In genomic region chr10:111505406-111505805, GRCm38 (mm10) we compare ENCODE assay signal across 8 mouse cellular contexts. TPM values are rescaled to one million over a fixed set of nuclear protein-coding genes. Genes with fewer than 3 reads are reported as not detected.
DNase-seq lines count a peak whose midpoint lies in the region; ATAC-seq and TF ChIP-seq lines count a peak whose summit lies in the region.

No protein-coding gene starts in this region.

- TF ChIP-seq EP300 in stomach, postnatal 0 days (optimal IDR thresholded peaks at IDR 0.05) = no peak

- peak overlapping the region; percentile 98 for H3K4me3 ChIP-seq in megakaryocyte, embryonic 14.5 days (replicated peaks)
- H3K4me3 ChIP-seq in limb, embryonic 10.5 days = peak overlapping the region; percentile 94; the same call in 1 of the 2 replicates
- H3K4me3 ChIP-seq in stomach, postnatal 0 days (ENCODE audit: low read depth, low read length) = peak overlapping the region; percentile 85; the same call in 1 of the 2 replicates

- no peak for ATAC-seq in cerebellum, adult (ENCODE audit: insufficient number of reproducible peaks, low FRiP score, low TSS enrichment)
- no peak for ATAC-seq in megakaryocyte, adult 5-6 weeks (ENCODE audit: poor library complexity, severe bottlenecking)
- no peak for ATAC-seq in stomach, postnatal 0 days (ENCODE audit: low FRiP score, low TSS enrichment)

- H3K4me2 ChIP-seq in stomach, postnatal 0 days (replicated peaks; ENCODE audit: low read depth) = peak overlapping the region; percentile 89

- peaks cover 63% of the 10 kb centered on the region for H3K4me1 ChIP-seq in megakaryocyte, embryonic 14.5 days
- H3K4me1 ChIP-seq in limb, embryonic 10.5 days = peaks cover 58% of the 10 kb centered on the region
- 0 out of 2 replicates have a peak, but pooled peaks cover 3% of the 10 kb centered on the region for H3K4me1 ChIP-seq in stomach, postnatal 0 days (replicated peaks; ENCODE audit: control insufficient read depth, insufficient read depth)

- TF ChIP-seq CTCF in stomach, postnatal 0 days (IDR thresholded peaks at IDR 0.05; ENCODE audit: low read depth) = no peak

- no peaks in the 10 kb centered on the region for H3K27me3 ChIP-seq in megakaryocyte, embryonic 14.5 days (replicated peaks)
- H3K27me3 ChIP-seq in limb, embryonic 10.5 days (ENCODE audit: low read depth, poor library complexity, severe bottlenecking) = no peaks in the 10 kb centered on the region
- no peaks in the 10 kb centered on the region for H3K27me3 ChIP-seq in stomach, postnatal 0 days (ENCODE audit: control insufficient read depth, insufficient read depth, low read length)

- no peaks in the 10 kb centered on the region for H3K9me3 ChIP-seq in megakaryocyte, embryonic 14.5 days
- no peaks in the 10 kb centered on the region for H3K9me3 ChIP-seq in limb, embryonic 10.5 days (replicated peaks)
- H3K9me3 ChIP-seq in stomach, postnatal 0 days (ENCODE audit: control insufficient read depth, low read length) = no peaks in the 10 kb centered on the region

- H3K27ac ChIP-seq in limb, embryonic 10.5 days = peak overlapping the region; percentile 97
- peak overlapping the region; percentile 87 for H3K27ac ChIP-seq in stomach, postnatal 0 days (replicated peaks)

- no peak overlapping the region for H3K9ac ChIP-seq in stomach, postnatal 0 days (ENCODE audit: low read length)

- 59% methylated on average over 7 of the region's 7 CpGs for WGBS in limb, embryonic 10.5 days
- WGBS in stomach, postnatal 0 days = 50% methylated on average over 7 of the region's 7 CpGs

- DNase-seq in cerebellum, adult 9-10 months = peak; percentile 54
- peak; percentile 43 for DNase-seq in limb, embryonic 10.5 days (ENCODE audit: low spot score)
- DNase-seq in stomach, postnatal 0 days (ENCODE audit: low spot score) = no peak
- no peak for DNase-seq in layer of hippocampus, postnatal 36 days
- no peak for DNase-seq in layer of hippocampus, postnatal 14 days (ENCODE audit: low spot score in 2 of 2)

- peaks cover 11% of the 10 kb centered on the region for H3K36me3 ChIP-seq in megakaryocyte, embryonic 14.5 days (replicated peaks; ENCODE audit: low read length)
- H3K36me3 ChIP-seq in limb, embryonic 10.5 days = 0 out of 2 replicates have a peak, but pooled peaks cover 4% of the 10 kb centered on the region
- H3K36me3 ChIP-seq in stomach, postnatal 0 days (ENCODE audit: control insufficient read depth, insufficient read depth, low read length) = no peaks in the 10 kb centered on the region

RNA-seq across cellular contexts. Expression of gene Phlda1, which starts 0.7 kb away (rescaled TPM):
- polyA plus RNA-seq in megakaryocyte, embryonic 14.5 days (2012; ENCODE audit: insufficient read depth, low replicate concordance) = 91.0 and 259 TPM in 2 replicates
- total RNA-seq in megakaryocyte, adult 5-6 weeks (2015) = 8.6 and 9.1 TPM in 2 replicates
- total RNA-seq in megakaryocyte, adult 5-6 weeks (2017) = 0.84 and 1.2 TPM in 2 replicates
- 19.8 and 20.1 TPM in 2 replicates for polyA plus RNA-seq in limb, embryonic 10.5 days (2016; fragmentation: Nextera tagmentation; extraction: Ambion mirVana)
- polyA plus RNA-seq in stomach, postnatal 0 days (2015; fragmentation: Nextera tagmentation; extraction: Ambion mirVana) = 29.6 and 32.3 TPM in 2 replicates
- total RNA-seq in layer of hippocampus, postnatal 36 days (2021) = 10 to 100 TPM; 18.1 to 19.1 TPM
- 10 to 100 TPM; 23.9 to 24.4 TPM for total RNA-seq in layer of hippocampus, postnatal 14 days (2021)

RNA-seq across cellular contexts. Expression of gene Nap1l1, which starts 32.4 kb away (rescaled TPM):
- polyA plus RNA-seq in megakaryocyte, embryonic 14.5 days (2012; ENCODE audit: insufficient read depth, low replicate concordance) = 40.1 and 96.6 TPM in 2 replicates
- 369 and 375 TPM in 2 replicates for total RNA-seq in megakaryocyte, adult 5-6 weeks (2015)
- 346 and 431 TPM in 2 replicates for total RNA-seq in megakaryocyte, adult 5-6 weeks (2017)
- polyA plus RNA-seq in limb, embryonic 10.5 days (2016; fragmentation: Nextera tagmentation; extraction: Ambion mirVana) = 343 and 349 TPM in 2 replicates
- 85.1 and 90.6 TPM in 2 replicates for polyA plus RNA-seq in stomach, postnatal 0 days (2015; fragmentation: Nextera tagmentation; extraction: Ambion mirVana)
- 100 to 1,000 TPM; 156 to 179 TPM for total RNA-seq in layer of hippocampus, postnatal 36 days (2021)
- 100 to 1,000 TPM; 164 to 177 TPM for total RNA-seq in layer of hippocampus, postnatal 14 days (2021)

Comparison
In these comparisons a context has a peak if more than half of its experiments do, and no peak if none do; other contexts are left out.
1. DNase-seq: peak in cerebellum, adult 9-10 months (single experiment) and limb, embryonic 10.5 days (single experiment); none in stomach, postnatal 0 days (single experiment), layer of hippocampus, postnatal 36 days (0 of 2) and layer of hippocampus, postnatal 14 days (0 of 2).
2. Peak in every context shown above with its lines, with median percentiles within 50 percentile points of each other: H3K4me3 ChIP-seq.